Mouse (Mus musculus) liver, adult 2 months (tissue): ENCODE results near the gene Wfikkn2.

Experiments used
- CTCF ChIP-seq: fragments of 200-500 bp; IDR thresholded peaks from 2 replicates; pipeline ENCODE4 v1.5.1; 2011; ENCODE audit warnings: low read depth, low read length, control low read depth
- POLR2A ChIP-seq: fragments of 200-500 bp; IDR thresholded peaks from 2 replicates; pipeline ENCODE4 v1.6.1; 2011; ENCODE audit warnings: low read length, control low read depth; ENCODE audit not compliant: insufficient read depth; ENCODE audit errors: extremely low read depth

DNA sequence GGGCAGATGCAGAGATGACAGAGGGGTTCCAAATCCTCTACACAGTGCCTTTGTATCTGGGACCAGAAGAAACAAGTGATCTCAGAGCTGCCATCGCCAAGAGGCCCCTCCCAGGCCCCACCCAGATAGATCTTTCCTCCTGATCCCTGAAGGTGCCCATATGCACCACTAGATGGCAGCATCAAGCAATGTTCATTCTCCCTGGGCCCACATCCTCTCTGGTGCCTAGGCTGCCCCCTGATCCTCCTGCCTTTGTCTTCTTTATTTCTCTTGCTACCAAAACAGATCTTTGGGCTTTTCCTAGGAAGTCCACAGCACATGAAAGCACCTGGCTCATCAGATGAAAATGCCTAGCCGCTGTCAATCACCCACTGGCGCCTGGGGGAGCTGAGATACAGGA, 9.7 kb downstream of the Wfikkn2 start:
- peak; percentile 90 for TF ChIP-seq CTCF
- no peak for TF ChIP-seq POLR2A
